Mouse (Mus musculus) adrenal gland, adult 18-20 months (tissue): Measurements from ENCODE around the gene Lhfpl5. TPM values are rescaled to one million over a fixed set of nuclear protein-coding genes. Genes with fewer than 3 reads are reported as not detected.

Source experiments
- DNase-seq, 2 experiments: peaks; one replicate each; pipeline ENCODE4 v3.0.0; 2021 to 2022; ENCODE audit warnings: low spot score in 2 of 2
- microRNA-seq, 2 experiments: library from miRNA; unstranded; fragments of <30 nt; microRNA quantifications; one replicate each; pipeline ENCODE4 v1.2.0; 2021; ENCODE audit warnings: borderline number of aligned reads in 2 of 2
- total RNA-seq, 2 experiments: library from RNA; stranded (reverse); gene quantifications; 1 replicate in 1 of 2; 2 replicates in 1 of 2; pipeline ENCODE4 v1.2.3; 2021

Lhfpl5 gene
- total RNA-seq, 2 experiments from 2014 or later, result 2.0 to 2.6 TPM

DNA sequence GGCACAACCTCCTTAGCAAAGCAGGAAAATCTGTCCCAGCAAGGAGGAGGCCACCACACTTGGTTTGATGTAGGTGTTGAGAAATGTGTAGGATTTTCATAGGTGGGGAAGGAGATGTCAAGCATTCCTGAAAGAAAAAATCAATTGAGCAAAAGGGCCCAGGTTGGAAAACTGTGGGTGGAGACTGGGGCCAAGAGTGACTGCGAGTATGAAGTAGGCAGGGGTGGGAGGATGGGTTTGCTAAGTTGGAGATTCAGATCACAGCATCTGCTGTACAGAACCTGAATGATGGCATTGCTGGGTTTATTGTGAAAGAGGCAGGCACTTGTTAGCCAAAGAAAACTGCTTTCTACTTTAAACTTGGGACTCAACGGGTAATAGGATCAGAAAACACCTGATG lies 49.4 kb downstream of the Lhfpl5 start:
- no peak for DNase-seq

DNA sequence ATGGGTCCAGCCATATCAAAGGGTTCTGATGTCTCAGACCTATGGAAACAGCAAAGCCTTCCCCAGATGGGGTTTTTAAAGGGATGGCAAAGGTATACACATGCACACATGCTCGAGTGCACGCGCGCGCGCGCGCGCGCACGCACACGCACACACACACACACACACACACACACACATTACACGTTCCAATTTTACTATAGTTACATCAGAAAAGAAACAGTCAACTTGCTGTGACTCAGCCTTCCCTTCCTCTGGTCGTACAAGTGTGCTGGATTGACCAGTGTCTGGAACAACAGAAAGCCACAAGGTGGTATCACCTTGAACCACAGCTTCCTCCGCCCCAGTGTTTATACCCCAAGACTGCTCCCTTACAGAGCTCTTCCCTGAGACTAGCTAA lies 49.9 kb downstream of the Lhfpl5 start:
- DNase-seq, result no peak

DNA sequence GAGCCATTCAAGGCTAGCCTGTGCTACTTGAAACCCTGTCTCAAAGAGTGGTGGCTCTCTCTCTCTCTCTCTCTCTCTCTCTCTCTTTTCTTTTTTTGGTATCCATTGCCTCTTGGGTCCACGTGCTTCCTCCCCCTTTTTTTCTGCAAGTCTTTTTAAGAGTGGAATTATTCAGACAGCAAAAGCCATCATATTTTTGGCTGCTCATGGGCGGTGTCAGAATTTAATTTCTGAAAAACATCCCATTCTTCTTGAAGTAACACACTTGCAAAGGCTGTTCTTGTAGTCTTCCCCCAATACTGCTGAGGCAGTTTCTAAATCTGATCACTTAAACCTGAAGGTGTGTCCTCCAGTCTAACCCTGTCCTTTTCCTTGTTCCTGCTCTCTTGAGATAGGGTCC lies 51.5 kb downstream of the Lhfpl5 start:
- DNase-seq, result no peak

DNA sequence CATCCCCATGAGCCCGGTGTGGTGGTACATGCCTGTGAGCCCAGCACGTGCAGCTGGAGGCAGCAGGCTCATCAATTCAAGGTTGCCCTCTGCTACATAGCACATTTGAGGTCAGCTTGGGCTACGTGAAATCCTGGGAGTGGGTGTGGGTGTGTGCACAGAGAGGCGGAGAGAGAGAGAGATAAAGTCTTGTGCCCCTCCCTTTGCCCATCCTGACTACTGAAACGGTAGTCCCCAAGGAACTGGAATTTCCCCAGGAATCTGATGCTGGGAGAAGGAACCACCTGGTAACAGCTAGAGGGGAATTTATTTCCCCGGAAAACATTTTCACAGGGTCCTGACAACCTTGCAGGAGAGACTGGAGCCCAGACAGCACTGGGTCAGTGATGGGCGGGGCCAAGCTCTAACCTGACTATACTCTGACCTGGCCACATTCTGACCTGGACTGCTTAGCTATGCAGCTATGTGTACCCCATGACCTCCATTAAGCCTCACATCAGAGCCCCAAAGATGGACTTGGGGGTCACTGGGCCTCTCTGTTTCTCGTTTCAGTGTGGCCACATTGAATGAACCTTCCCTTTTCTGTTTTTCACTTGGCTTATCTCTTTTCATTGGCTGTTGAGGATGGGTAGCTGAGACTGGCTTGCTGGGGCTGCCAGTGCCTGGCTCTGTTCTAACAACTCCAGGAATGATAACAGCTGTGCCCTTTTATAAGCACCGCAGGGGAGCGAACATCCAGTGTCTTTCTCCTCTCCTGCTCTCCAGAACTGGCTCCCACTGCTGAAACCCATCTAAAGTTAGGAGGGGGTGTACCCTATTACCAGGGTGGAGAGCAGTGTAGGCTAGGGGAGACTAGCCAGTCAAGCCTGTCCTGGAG lies 53.0 kb downstream of the Lhfpl5 start:
- no peak for DNase-seq

DNA sequence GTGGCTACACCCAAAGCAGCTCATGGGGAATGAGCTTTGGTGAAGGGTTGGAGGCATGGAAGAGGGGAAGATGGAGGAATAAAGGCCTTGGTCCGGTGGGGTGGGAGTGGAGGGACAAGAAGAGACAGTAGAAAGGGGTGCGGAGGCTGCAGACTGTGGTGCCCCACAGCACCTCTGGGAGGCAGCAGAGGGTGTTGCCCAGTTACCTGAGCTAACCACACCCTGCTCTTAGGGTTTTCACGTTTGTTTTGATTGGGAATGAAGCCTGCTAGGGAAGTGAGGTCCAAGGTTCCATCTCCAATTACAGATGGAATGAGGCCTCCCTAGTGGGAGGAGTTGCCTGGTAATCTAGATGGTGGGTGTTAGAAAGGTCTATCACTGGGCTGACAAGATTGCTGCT lies 53.7 kb downstream of the Lhfpl5 start:
- no peak for DNase-seq

Small RNA genes lying within 50 kb of the gene (microRNA-seq; reads per million reads assigned to microRNA genes)
- gene Gm25195, result 0 reads per million in 2 experiments
- gene Mir6969, result 0 reads per million in 2 experiments

Other genes starting within 250 kb of the Lhfpl5 start
- 100 to 1,000 TPM; 760 to 827 TPM for gene Rpl10a, start 247.2 kb upstream of the Lhfpl5 start, total RNA-seq
- 1 to 10 TPM; 7.4 to 8.5 TPM for gene Tead3, start 224.8 kb upstream of the Lhfpl5 start, total RNA-seq
- gene Tulp1, start 210.4 kb upstream of the Lhfpl5 start, total RNA-seq, result not detected
- 100 to 1,000 TPM; 111 to 112 TPM for gene Fkbp5, start 58.1 kb upstream of the Lhfpl5 start, total RNA-seq
- gene Armc12, start 44.8 kb upstream of the Lhfpl5 start, total RNA-seq, result not detected
- gene Clpsl2, start 26.2 kb upstream of the Lhfpl5 start, total RNA-seq, result not detected
- not detected for gene Clps, start 14.9 kb upstream of the Lhfpl5 start, total RNA-seq
- 10 to 100 TPM; 60.8 to 64.4 TPM for gene Srpk1, start 47.1 kb downstream of the Lhfpl5 start, total RNA-seq
- gene Slc26a8, start 114.6 kb downstream of the Lhfpl5 start, total RNA-seq, result 1 to 10 TPM; 1.3 to 1.5 TPM
- 10 to 100 TPM; 62.4 to 89.6 TPM for gene Mapk14, start 115.7 kb downstream of the Lhfpl5 start, total RNA-seq
- 1 to 10 TPM in 1 of 2 experiments, not detected in 1; 1.6 TPM for gene AC170998.1, start 150.4 kb downstream of the Lhfpl5 start, total RNA-seq
- gene Mapk13, start 193.7 kb downstream of the Lhfpl5 start, total RNA-seq, result 100 to 1,000 TPM in 1 of 2 experiments, 10 to 100 TPM in 1; 63.5 to 395 TPM
- 10 to 100 TPM; 51.7 to 91.8 TPM for gene Brpf3, start 225.4 kb downstream of the Lhfpl5 start, total RNA-seq